Mouse (Mus musculus): ENCODE data around the gene D7Ertd443e.
A peak's percentile ranks its signal among the peaks of the same experiment; 100 is the strongest.

D7Ertd443e gene

GRCm38 (mm10) chr7:134229899-134230298, 155.6 kb downstream of the D7Ertd443e start:
- DNase-seq (ENCODE audit: low read depth, low spot score), result no peak

GRCm38 (mm10) chr7:134227773-134228455, 157.5 kb downstream of the D7Ertd443e start:
- DNase-seq (ENCODE audit: low read depth, low spot score), result peak; percentile 50

- DNase-seq (ENCODE audit: low read depth, low spot score), result no peak
Measured at GRCm38 (mm10) chr7:134227101-134227500, 158.4 kb downstream of the D7Ertd443e start.

- DNase-seq (ENCODE audit: low read depth, low spot score), result no peak
Measured at GRCm38 (mm10) chr7:134226231-134226630, 159.2 kb downstream of the D7Ertd443e start.

- DNase-seq (ENCODE audit: low read depth, low spot score), result peak; percentile 42
Measured at GRCm38 (mm10) chr7:134224741-134225612, 160.5 kb downstream of the D7Ertd443e start.

- DNase-seq (ENCODE audit: low read depth, low spot score), result no peak
Measured at GRCm38 (mm10) chr7:134224421-134224740, 161.1 kb downstream of the D7Ertd443e start.

GRCm38 (mm10) chr7:134223444-134224161, 161.9 kb downstream of the D7Ertd443e start:
- DNase-seq (ENCODE audit: low read depth, low spot score), result peak; percentile 81
